Mouse (Mus musculus) hindbrain, embryonic 10.5 days (tissue): ENCODE measurements around the gene Pdss1. TPM values are rescaled to one million over a fixed set of nuclear protein-coding genes. Genes with fewer than 3 reads are reported as not detected.
"Not testable (repeated sequence)": the region's sequence is repeated elsewhere in the genome, so short reads cannot be mapped to it uniquely, and the experiment has no call there.

ENCODE experiments used
- DNase-seq: peaks from one replicate; pipeline ENCODE4 v3.0.0-alpha.2; 2017; ENCODE audit warnings: low spot score
- H3K27ac ChIP-seq: fragments of 300-500 bp; sonication (generic); 2 replicates; pipeline ENCODE4 v1.5.1; 2016; ENCODE audit warnings: mild to moderate bottlenecking, moderate library complexity
- H3K27me3 ChIP-seq: fragments of 300-500 bp; sonication (generic); 2 replicates; pipeline ENCODE4 v1.6.1; 2016; ENCODE audit warnings: mild to moderate bottlenecking; ENCODE audit not compliant: poor library complexity, insufficient read depth, severe bottlenecking
- H3K36me3 ChIP-seq: fragments of 300-500 bp; sonication (generic); 2 replicates; pipeline ENCODE4 v1.6.1; 2016; ENCODE audit warnings: mild to moderate bottlenecking, moderate library complexity
- H3K4me1 ChIP-seq: fragments of 300-500 bp; sonication (generic); replicated peaks from 2 replicates; pipeline ENCODE4 v1.6.1; 2016; ENCODE audit warnings: mild to moderate bottlenecking
- H3K4me3 ChIP-seq: fragments of 300-500 bp; sonication (generic); 2 replicates; pipeline ENCODE4 v1.5.1; 2016; ENCODE audit warnings: mild to moderate bottlenecking, moderate library complexity
- H3K9me3 ChIP-seq: fragments of 300-500 bp; sonication (generic); 2 replicates; pipeline ENCODE4 v1.6.1; 2016; ENCODE audit warnings: mild to moderate bottlenecking, moderate library complexity
- WGBS: fragments of 180-500 bp; shearing (Covaris S2); methylation state at CpG from one replicate; pipeline ENCODE4 v1.1.7; 2016; 5-methylcytosine and 5-hydroxymethylcytosine counted together
- polyA plus RNA-seq: library from polyadenylated mRNA; unstranded; fragments of >200 nt; fragmentation: Nextera tagmentation; extraction: Ambion mirVana; gene quantifications from 2 replicates; pipeline ENCODE4 v1.2.1, GENCODE M21; 2016

Pdss1 gene
- polyA plus RNA-seq, 1 experiment from 2014 or later = 20.7 TPM

GRCm38 (mm10) chr2:22903947-22904346 lies 8.6 kb downstream of the Pdss1 start:
- Histone ChIP-seq H3K27ac (no peak overlapping the region), H3K4me1 (no peaks in the 10 kb centered on the region), H3K27me3 (no peaks in the 10 kb centered on the region), H3K4me3 (no peak overlapping the region), H3K36me3 (peaks cover 58% of the 10 kb centered on the region), H3K9me3 (no peaks in the 10 kb centered on the region)
- DNase-seq = no peak
- 94% methylated on average over 3 of the region's 3 CpGs for WGBS

- peaks cover 88% of the 10 kb centered on the region for H3K36me3 ChIP-seq
- no peak overlapping the region for H3K27ac ChIP-seq
- H3K9me3 ChIP-seq = no peaks in the 10 kb centered on the region
- DNase-seq = no peak
- WGBS = 83% methylated on average over 3 of the region's 3 CpGs
- H3K4me1 ChIP-seq = no peaks in the 10 kb centered on the region
- no peak overlapping the region for H3K4me3 ChIP-seq
- no peaks in the 10 kb centered on the region for H3K27me3 ChIP-seq
Measured at GRCm38 (mm10) chr2:22914421-22914820, 19.1 kb downstream of the Pdss1 start.

DNA sequence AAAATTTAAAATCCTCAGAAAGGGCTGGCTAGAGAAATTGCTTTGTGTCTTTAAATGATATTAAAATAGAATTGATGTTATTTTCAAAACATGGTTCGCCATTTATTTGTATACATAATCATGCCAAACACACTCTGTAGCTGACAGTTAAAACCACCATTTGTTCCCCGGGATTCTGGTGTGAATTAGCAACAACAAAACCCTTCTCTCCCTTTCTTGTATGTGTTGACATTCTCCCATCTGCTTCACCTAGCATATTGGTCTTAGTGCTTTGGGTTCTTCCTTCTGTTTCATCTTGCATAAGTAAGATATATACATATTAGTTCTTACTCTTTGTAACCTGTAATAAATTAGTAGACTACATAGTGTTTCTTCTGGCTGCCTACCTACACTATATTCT lies 23.3 kb downstream of the Pdss1 start:
- H3K4me1 ChIP-seq = no peaks in the 10 kb centered on the region
- H3K4me3 ChIP-seq = no peak overlapping the region
- WGBS = 89% methylated on average over 2 of the region's 2 CpGs
- H3K27me3 ChIP-seq = no peaks in the 10 kb centered on the region
- no peaks in the 10 kb centered on the region for H3K9me3 ChIP-seq
- H3K27ac ChIP-seq = no peak overlapping the region
- peaks cover 74% of the 10 kb centered on the region for H3K36me3 ChIP-seq
- no peak for DNase-seq

DNA sequence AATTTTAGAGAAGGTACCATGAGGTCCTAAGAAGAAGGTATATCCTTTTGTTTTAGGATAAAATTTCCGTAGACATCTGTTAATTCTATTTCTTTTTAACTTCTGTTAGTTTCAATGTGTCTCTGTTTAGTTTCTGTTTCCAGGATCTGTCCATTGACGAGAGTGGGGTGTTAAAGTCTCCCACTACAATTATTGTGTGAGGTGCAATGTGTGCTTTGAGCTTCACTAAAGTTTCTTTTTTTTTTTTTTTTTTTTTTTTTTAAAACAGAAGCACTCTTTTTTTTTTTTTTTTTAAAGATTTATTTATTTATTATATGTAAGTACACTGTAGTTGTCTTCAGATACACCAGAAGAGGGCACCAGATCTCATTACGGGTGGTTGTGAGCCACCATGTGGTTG lies 30.6 kb downstream of the Pdss1 start:
- not testable (repeated sequence) for H3K4me3 ChIP-seq, DNase-seq, H3K27ac ChIP-seq, H3K9me3 ChIP-seq, H3K4me1 ChIP-seq, H3K27me3 ChIP-seq
- WGBS = 89% methylated on average over 3 of the region's 3 CpGs
- peaks cover 33% of the 10 kb centered on the region for H3K36me3 ChIP-seq

DNA sequence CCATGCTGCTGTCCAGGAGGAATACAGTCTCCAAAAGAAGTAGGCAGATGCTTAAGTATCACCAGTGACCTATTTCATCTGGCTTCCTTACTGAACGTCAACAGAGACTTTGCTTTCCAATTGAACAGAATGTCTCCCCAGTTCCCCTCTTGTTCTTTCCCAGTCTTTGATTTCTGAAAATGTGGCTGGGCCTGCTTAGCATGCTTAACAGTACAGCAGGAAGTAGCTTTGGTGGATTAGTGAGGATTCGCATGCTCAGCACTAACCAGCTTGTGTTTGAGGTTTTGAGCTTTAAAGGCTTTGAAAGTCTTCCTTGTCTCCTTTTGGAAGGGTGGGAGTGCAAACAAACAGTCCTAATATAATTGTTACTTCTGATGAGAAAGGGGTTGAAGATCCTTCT lies 32.9 kb downstream of the Pdss1 start:
- H3K27ac ChIP-seq = no peak overlapping the region
- H3K4me3 ChIP-seq = no peak overlapping the region
- H3K27me3 ChIP-seq = no peaks in the 10 kb centered on the region
- WGBS = 88% methylated on average over 2 of the region's 2 CpGs
- H3K4me1 ChIP-seq = no peaks in the 10 kb centered on the region
- peaks cover 44% of the 10 kb centered on the region for H3K36me3 ChIP-seq
- DNase-seq = no peak
- no peaks in the 10 kb centered on the region for H3K9me3 ChIP-seq

- Histone ChIP-seq H3K27me3 (no peaks in the 10 kb centered on the region), H3K36me3 (peaks cover 56% of the 10 kb centered on the region), H3K9me3 (no peaks in the 10 kb centered on the region), H3K4me3 (no peak overlapping the region), H3K4me1 (no peaks in the 10 kb centered on the region), H3K27ac (no peak overlapping the region)
- WGBS = 87% methylated on average over 1 of the region's 1 CpGs
- DNase-seq = no peak
Measured at GRCm38 (mm10) chr2:22933556-22933955, 38.2 kb downstream of the Pdss1 start.

GRCm38 (mm10) chr2:22949956-22950355 lies 54.6 kb downstream of the Pdss1 start:
- 66% methylated on average over 4 of the region's 4 CpGs for WGBS
- H3K27me3 ChIP-seq = no peaks in the 10 kb centered on the region
- H3K4me1 ChIP-seq = no peaks in the 10 kb centered on the region
- DNase-seq = no peak
- H3K4me3 ChIP-seq = no peak overlapping the region
- no peaks in the 10 kb centered on the region for H3K9me3 ChIP-seq
- H3K36me3 ChIP-seq = peaks cover 11% of the 10 kb centered on the region; the same call in 1 of the 2 replicates
- no peak overlapping the region for H3K27ac ChIP-seq

GRCm38 (mm10) chr2:22954278-22954677 lies 59.0 kb downstream of the Pdss1 start:
- 94% methylated on average over 4 of the region's 4 CpGs for WGBS
- H3K9me3 ChIP-seq = no peaks in the 10 kb centered on the region
- no peak for DNase-seq

DNA sequence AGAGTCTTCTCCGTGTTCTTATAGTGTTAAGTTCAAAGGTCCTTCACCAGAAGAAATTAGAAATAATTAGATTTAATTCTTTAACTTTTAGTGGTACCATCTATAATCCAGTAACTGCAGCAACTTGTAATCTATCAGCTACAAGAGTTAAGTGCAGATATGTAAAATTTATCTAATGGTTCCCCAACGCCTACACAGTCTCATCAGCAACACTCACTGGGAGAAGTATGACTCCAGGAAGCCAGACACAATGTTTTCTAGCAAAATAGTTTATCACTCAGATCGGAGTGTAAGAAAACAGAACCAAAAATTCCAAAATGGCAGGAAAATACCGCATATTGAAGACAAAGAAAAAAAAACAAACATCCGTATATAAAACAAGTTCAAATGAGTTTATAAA lies 60.6 kb downstream of the Pdss1 start:
- H3K36me3 ChIP-seq = 0 out of 2 replicates have a peak, but pooled peaks cover 2% of the 10 kb centered on the region
- WGBS = 93% methylated on average over 5 of the region's 5 CpGs
- H3K4me3 ChIP-seq = no peak overlapping the region
- H3K27ac ChIP-seq = no peak overlapping the region
- DNase-seq = no peak
- H3K4me1 ChIP-seq = no peaks in the 10 kb centered on the region
- no peaks in the 10 kb centered on the region for H3K27me3 ChIP-seq
- H3K9me3 ChIP-seq = no peaks in the 10 kb centered on the region

More at GRCm38 (mm10) chr2:22954278-22954677, 59.0 kb downstream of the Pdss1 start:
- no peak overlapping the region for H3K4me3 ChIP-seq
- H3K27ac ChIP-seq = no peak overlapping the region
- no peaks in the 10 kb centered on the region for H3K4me1 ChIP-seq
- no peaks in the 10 kb centered on the region for H3K27me3 ChIP-seq
- H3K36me3 ChIP-seq = 0 out of 2 replicates have a peak, but pooled peaks cover 5% of the 10 kb centered on the region

GRCm38 (mm10) chr2:22957415-22957814 lies 62.1 kb downstream of the Pdss1 start:
- no peaks in the 10 kb centered on the region for H3K4me1 ChIP-seq
- H3K27ac ChIP-seq = no peak overlapping the region

GRCm38 (mm10) chr2:22961681-22962080 lies 66.4 kb downstream of the Pdss1 start:
- 92% methylated on average over 2 of the region's 2 CpGs for WGBS
- H3K4me3 ChIP-seq = no peak overlapping the region
- 0 out of 2 replicates have a peak, but pooled peaks cover 2% of the 10 kb centered on the region for H3K36me3 ChIP-seq
- no peaks in the 10 kb centered on the region for H3K4me1 ChIP-seq
- no peak for DNase-seq
- H3K27me3 ChIP-seq = no peaks in the 10 kb centered on the region
- H3K9me3 ChIP-seq = no peaks in the 10 kb centered on the region
- H3K27ac ChIP-seq = no peak overlapping the region

More at GRCm38 (mm10) chr2:22957415-22957814, 62.1 kb downstream of the Pdss1 start:
- 90% methylated on average over 1 of the region's 1 CpGs for WGBS
- H3K4me3 ChIP-seq = no peak overlapping the region
- 0 out of 2 replicates have a peak, but pooled peaks cover 2% of the 10 kb centered on the region for H3K36me3 ChIP-seq
- DNase-seq = no peak
- H3K27me3 ChIP-seq = no peaks in the 10 kb centered on the region
- no peaks in the 10 kb centered on the region for H3K9me3 ChIP-seq

- H3K27ac ChIP-seq = no peak overlapping the region
- no peaks in the 10 kb centered on the region for H3K9me3 ChIP-seq
- H3K4me3 ChIP-seq = no peak overlapping the region
- 93% methylated on average over 8 of the region's 8 CpGs for WGBS
- no peaks in the 10 kb centered on the region for H3K4me1 ChIP-seq
- H3K27me3 ChIP-seq = no peaks in the 10 kb centered on the region
- DNase-seq = no peak
- no peaks in the 10 kb centered on the region for H3K36me3 ChIP-seq
Measured at GRCm38 (mm10) chr2:22962242-22962641, 66.9 kb downstream of the Pdss1 start.

- no peaks in the 10 kb centered on the region for H3K27me3 ChIP-seq
- H3K9me3 ChIP-seq = no peaks in the 10 kb centered on the region
- no peaks in the 10 kb centered on the region for H3K4me1 ChIP-seq
- no peaks in the 10 kb centered on the region for H3K36me3 ChIP-seq
- no peak for DNase-seq
- H3K27ac ChIP-seq = no peak overlapping the region
- 94% methylated on average over 3 of the region's 3 CpGs for WGBS
- no peak overlapping the region for H3K4me3 ChIP-seq
Measured at GRCm38 (mm10) chr2:22962970-22963369, 67.6 kb downstream of the Pdss1 start.

- Histone ChIP-seq H3K4me3 (no peak overlapping the region), H3K9me3 (no peaks in the 10 kb centered on the region), H3K36me3 (no peaks in the 10 kb centered on the region), H3K4me1 (no peaks in the 10 kb centered on the region), H3K27ac (no peak overlapping the region), H3K27me3 (no peaks in the 10 kb centered on the region)
- WGBS = 81% methylated on average over 3 of the region's 3 CpGs
- DNase-seq = no peak
Measured at GRCm38 (mm10) chr2:22977387-22977973, 82.2 kb downstream of the Pdss1 start.
